Mouse (Mus musculus): ENCODE data around the gene Rnf113a1. TPM values are rescaled to one million over a fixed set of nuclear protein-coding genes. Genes with fewer than 3 reads are reported as not detected.
"Not testable (repeated sequence)": the region's sequence is repeated elsewhere in the genome, so short reads cannot be mapped to it uniquely, and the experiment has no call there.

Gene Rnf113a1
- polyA plus RNA-seq (2015; fragmentation: Nextera tagmentation; extraction: Ambion mirVana) = 8.9 TPM in 2 replicates

DNA sequence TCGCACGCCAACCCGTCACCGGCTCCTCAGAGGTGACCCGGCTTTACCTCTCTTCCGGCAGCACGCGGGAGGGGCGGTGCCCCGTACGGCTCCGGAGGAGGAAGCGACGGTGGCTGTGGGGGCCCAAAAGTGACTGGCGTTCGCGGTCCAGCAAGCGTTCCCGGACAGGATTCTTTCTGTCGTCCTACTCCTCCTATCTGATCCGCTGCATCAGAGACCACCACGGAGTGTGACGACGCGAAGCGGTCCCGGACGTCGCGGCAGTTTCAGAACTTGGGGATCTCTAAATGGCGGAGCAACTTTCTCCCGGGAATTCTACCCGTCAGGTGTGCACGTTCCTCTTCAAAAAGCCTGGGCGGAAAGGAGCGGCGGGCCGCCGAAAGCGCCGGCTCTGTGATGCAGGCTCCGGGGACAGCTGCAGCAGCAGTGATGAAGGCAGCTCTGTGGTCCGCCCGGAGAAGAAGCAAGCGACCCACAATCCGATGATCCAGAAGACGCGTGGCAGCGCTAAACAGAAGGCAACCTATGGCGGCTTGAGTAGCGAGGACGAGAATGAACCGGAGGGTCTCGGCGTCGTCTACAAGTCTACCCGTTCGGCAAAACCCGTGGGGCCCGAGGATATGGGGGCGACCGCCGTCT lies at the start of gene Rnf113a1, which contains the start of gene Ndufa1:
Gene Rnf113a1 (plus strand): TSS at position 141 of the 639 bp plus-strand sequence.
Gene Ndufa1 (minus strand): TSS at position 59 of the 639 bp plus-strand sequence.
- 22% methylated on average over 63 of the region's 63 CpGs for WGBS
- Histone ChIP-seq H3K4me3 (replicated peaks) (peak within 1 kb of the TSS; percentile 58), H3K9ac (peak within 1 kb of the TSS; percentile 45), H3K4me2 (peak within 1 kb of the TSS; percentile 64), H3K4me1 (peaks cover 6% of the 10 kb centered on the region; the same call in 1 of the 2 replicates), H3K27me3 (no peaks in the 10 kb centered on the region), H3K9me3 (replicated peaks) (no peaks in the 10 kb centered on the region), H3K36me3 (peaks cover 9% of the 10 kb centered on the region; the same call in 1 of the 2 replicates), H3K27ac (peak within 1 kb of the TSS; percentile 51)
- peak; percentile 93 for ATAC-seq (replicated peaks; ENCODE audit: low FRiP score)

DNA sequence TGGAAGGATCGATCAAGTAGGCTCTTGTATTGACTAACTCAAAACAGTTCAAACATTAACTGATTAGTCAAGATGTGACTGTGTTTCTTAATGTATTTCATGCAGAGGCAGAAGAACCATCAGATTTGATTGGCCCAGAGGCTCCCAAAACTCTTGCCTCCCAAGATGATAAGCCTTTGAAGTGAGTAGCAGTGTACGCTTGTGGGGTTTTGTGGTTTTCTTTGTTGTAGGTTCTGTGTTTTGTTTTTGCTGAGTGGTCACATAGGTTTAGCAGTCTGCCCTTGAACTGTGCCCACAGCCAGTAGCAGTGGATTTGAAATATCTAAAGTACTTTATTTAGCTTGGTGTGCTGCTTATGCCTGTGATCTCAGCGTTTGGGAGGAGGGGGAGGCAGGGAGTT lies 49.3 kb upstream of the Rnf113a1 start:
- Histone ChIP-seq H3K36me3 (peaks cover 37% of the 10 kb centered on the region), H3K9me3 (replicated peaks) (no peaks in the 10 kb centered on the region), H3K9ac (no peak overlapping the region), H3K4me1 (no peaks in the 10 kb centered on the region), H3K4me3 (replicated peaks) (no peak overlapping the region), H3K27me3 (no peaks in the 10 kb centered on the region), H3K4me2 (no peak overlapping the region), H3K27ac (no peak overlapping the region)
- 82% methylated on average over 3 of the region's 3 CpGs for WGBS
- ATAC-seq (replicated peaks; ENCODE audit: low FRiP score) = no peak

DNA sequence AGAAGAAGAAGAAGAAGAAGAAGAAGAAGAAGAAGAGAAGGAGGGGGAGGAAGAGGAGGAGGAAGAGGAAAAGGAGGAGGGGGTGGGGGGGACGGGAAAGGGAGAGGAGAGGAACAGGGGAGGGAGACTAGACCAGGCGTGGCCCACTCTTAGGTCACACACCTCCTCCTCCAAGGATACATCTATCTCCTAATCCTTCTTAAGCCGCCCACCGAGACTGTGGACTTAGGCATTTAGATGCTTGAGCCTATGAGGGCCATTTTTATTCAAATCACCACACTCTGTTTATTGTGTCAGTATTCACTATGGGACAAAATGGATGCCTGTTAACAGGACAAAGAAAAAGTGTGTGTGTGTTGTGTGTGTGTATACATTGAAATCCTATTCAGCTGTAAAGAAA lies 46.5 kb upstream of the Rnf113a1 start:
- WGBS = 75% methylated on average over 2 of the region's 4 CpGs
- not testable (repeated sequence) for H3K9me3 ChIP-seq (replicated peaks); H3K4me3 ChIP-seq (replicated peaks); H3K9ac ChIP-seq; H3K27me3 ChIP-seq; ATAC-seq (replicated peaks; ENCODE audit: low FRiP score); H3K27ac ChIP-seq; H3K4me1 ChIP-seq; H3K4me2 ChIP-seq
- peaks cover 26% of the 10 kb centered on the region; the same call in 1 of the 2 replicates for H3K36me3 ChIP-seq

DNA sequence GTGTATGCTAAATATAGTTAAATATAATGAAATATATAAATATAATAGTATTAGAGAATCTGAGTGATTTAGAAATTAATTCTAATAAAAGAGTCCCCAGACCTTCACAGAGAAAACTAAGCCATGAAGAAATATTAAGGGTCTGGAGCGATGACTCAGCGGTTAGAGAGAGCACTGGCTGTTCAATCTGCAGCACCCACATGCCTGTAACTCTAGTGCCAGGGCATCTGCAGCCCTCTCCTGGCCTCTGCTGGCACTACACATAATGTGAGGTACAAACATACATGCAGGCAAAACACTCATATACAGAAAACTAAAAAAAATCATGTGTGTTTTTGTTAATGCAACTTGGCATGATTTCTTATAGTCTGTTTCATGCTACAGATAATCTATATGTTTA lies 46.1 kb upstream of the Rnf113a1 start:
- H3K27me3 ChIP-seq = no peaks in the 10 kb centered on the region
- no peaks in the 10 kb centered on the region for H3K9me3 ChIP-seq (replicated peaks)
- no peaks in the 10 kb centered on the region for H3K4me1 ChIP-seq
- no peak overlapping the region for H3K9ac ChIP-seq
- H3K36me3 ChIP-seq = peaks cover 26% of the 10 kb centered on the region; the same call in 1 of the 2 replicates
- H3K27ac ChIP-seq = no peak overlapping the region
- WGBS = 93% methylated on average over 2 of the region's 2 CpGs
- H3K4me2 ChIP-seq = no peak overlapping the region
- no peak for ATAC-seq (replicated peaks; ENCODE audit: low FRiP score)
- H3K4me3 ChIP-seq (replicated peaks) = no peak overlapping the region

DNA sequence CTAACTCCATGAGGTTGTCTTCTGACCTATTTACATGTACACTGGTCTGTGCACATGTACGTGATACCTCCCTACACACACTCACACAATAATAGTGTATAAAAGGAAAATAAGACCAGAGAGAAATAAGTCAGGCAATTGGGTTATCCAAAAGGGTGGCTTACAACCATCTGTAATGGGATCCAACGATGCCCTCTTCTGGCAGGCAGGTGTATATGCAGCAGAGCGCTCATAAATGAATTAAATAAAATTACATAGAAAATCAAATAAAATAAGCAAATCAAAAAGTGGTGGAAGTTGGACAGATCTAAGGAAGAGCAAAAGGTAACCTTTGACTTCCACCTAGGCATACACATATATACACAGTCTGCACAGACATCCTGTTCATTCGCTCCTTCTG lies 33.2 kb upstream of the Rnf113a1 start:
- H3K36me3 ChIP-seq = peaks cover 11% of the 10 kb centered on the region
- H3K4me3 ChIP-seq (replicated peaks) = no peak overlapping the region
- no peak overlapping the region for H3K9ac ChIP-seq
- 66% methylated on average over 4 of the region's 4 CpGs for WGBS
- no peak overlapping the region for H3K4me2 ChIP-seq
- no peak overlapping the region for H3K27ac ChIP-seq
- H3K9me3 ChIP-seq (replicated peaks) = no peaks in the 10 kb centered on the region
- no peak for ATAC-seq (replicated peaks; ENCODE audit: low FRiP score)
- no peaks in the 10 kb centered on the region for H3K27me3 ChIP-seq
- no peaks in the 10 kb centered on the region for H3K4me1 ChIP-seq

DNA sequence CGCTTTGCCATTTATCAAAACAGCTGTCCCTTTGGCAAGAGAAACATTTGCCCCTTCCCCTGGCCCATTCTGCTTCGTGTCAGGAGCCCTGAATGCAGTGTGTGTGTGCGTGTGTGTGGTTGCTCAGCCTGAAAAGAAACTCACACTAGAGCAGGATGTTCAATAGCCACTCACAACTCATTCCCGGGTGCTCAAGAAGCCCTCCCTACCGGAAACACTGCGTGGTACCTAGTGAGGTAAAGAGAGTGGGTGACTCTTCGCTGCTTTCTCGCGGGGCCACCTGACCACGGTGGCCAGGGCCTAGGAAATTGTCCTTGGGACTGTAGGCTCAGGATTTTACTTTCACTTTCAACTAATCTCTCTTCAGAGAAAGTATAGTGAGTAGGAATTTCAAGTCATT lies 29.9 kb upstream of the Rnf113a1 start:
- no peaks in the 10 kb centered on the region for H3K27me3 ChIP-seq
- no peak for ATAC-seq (replicated peaks; ENCODE audit: low FRiP score)
- H3K27ac ChIP-seq = no peak overlapping the region
- WGBS = 73% methylated on average over 10 of the region's 10 CpGs
- no peaks in the 10 kb centered on the region for H3K36me3 ChIP-seq
- no peaks in the 10 kb centered on the region for H3K9me3 ChIP-seq (replicated peaks)
- H3K9ac ChIP-seq = no peak overlapping the region
- no peak overlapping the region for H3K4me3 ChIP-seq (replicated peaks)
- no peaks in the 10 kb centered on the region for H3K4me1 ChIP-seq
- no peak overlapping the region for H3K4me2 ChIP-seq

DNA sequence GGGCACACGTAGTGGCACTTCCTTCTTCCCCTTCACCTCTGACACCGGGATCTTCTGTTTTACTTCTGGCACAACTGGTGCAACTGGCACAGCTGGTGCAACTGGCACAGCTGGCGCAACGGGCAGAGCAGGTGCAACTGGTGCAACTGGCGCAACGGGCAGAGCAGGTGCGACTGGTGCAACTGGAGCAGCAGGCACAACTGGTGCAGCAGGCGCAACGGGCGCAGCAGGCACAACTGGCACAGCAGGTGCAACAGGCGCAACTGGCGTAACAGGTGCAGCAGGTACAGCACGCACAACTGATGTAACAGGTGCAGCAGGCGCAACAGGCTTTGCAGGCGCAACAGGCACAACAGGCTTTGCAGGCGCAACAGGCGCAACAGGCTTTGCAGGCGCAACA lies 27.9 kb upstream of the Rnf113a1 start:
- H3K4me3 ChIP-seq (replicated peaks) = no peak overlapping the region
- H3K4me2 ChIP-seq = no peak overlapping the region
- no peaks in the 10 kb centered on the region for H3K36me3 ChIP-seq
- ATAC-seq (replicated peaks; ENCODE audit: low FRiP score) = no peak
- H3K4me1 ChIP-seq = no peaks in the 10 kb centered on the region
- WGBS = 80% methylated on average over 18 of the region's 18 CpGs
- no peaks in the 10 kb centered on the region for H3K27me3 ChIP-seq
- H3K9me3 ChIP-seq (replicated peaks) = no peaks in the 10 kb centered on the region
- H3K9ac ChIP-seq = no peak overlapping the region
- no peak overlapping the region for H3K27ac ChIP-seq

DNA sequence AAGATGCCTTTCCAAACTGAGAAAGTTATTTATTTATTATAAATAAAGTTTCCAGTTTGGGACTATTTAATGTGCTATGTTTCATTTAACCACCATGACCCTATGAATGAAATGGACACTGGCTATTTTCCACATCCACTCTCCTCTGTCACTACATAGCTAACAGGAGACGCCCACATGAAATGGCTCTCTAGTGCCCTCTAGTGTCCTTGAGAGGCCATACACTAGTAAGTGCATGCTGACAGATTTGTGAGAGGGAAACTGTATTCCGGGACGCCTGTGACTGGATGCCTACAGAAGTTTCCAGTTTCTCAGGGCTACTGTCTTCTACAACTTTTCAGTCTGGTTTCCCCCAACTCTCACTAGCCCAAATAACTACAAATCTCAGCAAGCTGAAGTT lies 24.0 kb upstream of the Rnf113a1 start:
- WGBS = 21% methylated on average over 3 of the region's 3 CpGs
- Histone ChIP-seq H3K4me1 (no peaks in the 10 kb centered on the region), H3K4me3 (replicated peaks) (no peak overlapping the region), H3K4me2 (no peak overlapping the region), H3K27me3 (no peaks in the 10 kb centered on the region), H3K9ac (no peak overlapping the region), H3K36me3 (no peaks in the 10 kb centered on the region), H3K9me3 (replicated peaks) (no peaks in the 10 kb centered on the region), H3K27ac (no peak overlapping the region)
- no peak for ATAC-seq (replicated peaks; ENCODE audit: low FRiP score)

DNA sequence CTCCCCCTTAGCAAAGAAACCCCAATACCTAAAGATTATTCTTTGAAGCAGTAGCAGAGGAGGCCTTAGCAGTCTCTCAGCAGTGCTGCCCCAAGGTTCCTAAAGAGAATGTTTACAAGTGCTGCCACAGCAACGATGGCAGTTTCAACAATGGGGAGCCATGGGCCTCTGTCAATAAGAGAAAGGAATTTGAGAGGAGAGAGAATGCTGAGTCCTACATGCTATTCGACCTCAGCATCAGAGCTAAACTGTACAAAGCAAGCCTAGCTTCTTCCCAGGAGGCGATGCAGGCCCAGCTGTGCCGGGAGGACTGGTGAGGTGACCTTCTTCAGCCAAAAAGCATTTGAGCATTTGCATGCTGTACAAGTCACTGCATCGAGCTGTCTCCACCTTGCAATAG lies 22.3 kb upstream of the Rnf113a1 start, which contains the start of gene Akap14:
Gene Akap14 (minus strand): TSS at position 101 of the 400 bp plus-strand sequence.
- Histone ChIP-seq H3K4me1 (no peaks in the 10 kb centered on the region), H3K27me3 (no peaks in the 10 kb centered on the region), H3K9ac (no peak within 1 kb of the TSS), H3K4me3 (replicated peaks) (no peak within 1 kb of the TSS), H3K9me3 (replicated peaks) (no peaks in the 10 kb centered on the region), H3K36me3 (no peaks in the 10 kb centered on the region), H3K27ac (no peak within 1 kb of the TSS), H3K4me2 (no peak within 1 kb of the TSS)
- WGBS = 60% methylated on average over 5 of the region's 5 CpGs
- ATAC-seq (replicated peaks; ENCODE audit: low FRiP score) = no peak

DNA sequence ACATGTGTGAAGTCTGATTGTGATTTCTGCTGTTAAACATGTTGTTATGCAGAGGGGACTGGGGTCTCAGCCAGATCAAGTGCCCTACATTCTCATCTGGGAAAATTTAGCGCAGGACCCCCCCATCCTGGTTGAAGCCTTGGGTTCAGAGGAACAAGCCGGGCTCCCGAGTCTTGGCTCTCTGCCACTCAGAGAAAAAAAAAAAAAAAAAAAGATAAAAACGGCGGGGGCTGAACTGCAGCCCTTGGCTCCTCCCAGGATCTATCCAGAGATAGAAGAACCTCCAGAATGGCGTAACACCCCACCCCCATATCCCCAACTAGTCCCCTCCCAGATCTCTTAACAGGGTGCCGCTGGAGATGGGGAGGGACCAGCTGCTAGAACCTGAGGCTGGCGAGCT lies 6.6 kb upstream of the Rnf113a1 start:
- H3K36me3 ChIP-seq; H3K27ac ChIP-seq; H3K27me3 ChIP-seq; H3K4me2 ChIP-seq; H3K9ac ChIP-seq; H3K4me3 ChIP-seq (replicated peaks); ATAC-seq (replicated peaks; ENCODE audit: low FRiP score); H3K4me1 ChIP-seq; H3K9me3 ChIP-seq (replicated peaks): not testable (repeated sequence)
- WGBS = 73% methylated on average over 8 of the region's 8 CpGs

DNA sequence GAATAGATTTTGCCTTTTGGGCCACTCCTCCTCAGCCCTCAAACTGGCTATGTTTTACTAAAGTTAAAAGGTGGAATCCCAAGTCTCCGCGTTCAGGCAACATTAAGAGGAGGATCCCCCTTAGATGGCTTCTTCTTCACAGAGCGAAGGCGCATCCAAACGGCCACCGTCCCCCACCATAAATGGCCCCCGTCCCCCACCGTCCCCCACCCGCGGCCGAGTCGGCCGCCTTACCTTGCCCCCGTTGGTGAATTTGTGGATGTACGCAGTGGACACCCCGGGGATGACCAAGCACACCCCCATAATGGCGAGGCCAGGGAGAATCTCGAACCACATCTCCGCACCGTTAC lies 315 bp upstream of the Rnf113a1 start:
- H3K4me3 ChIP-seq (replicated peaks) = peak overlapping the region; percentile 58
- ATAC-seq (replicated peaks; ENCODE audit: low FRiP score) = no peak; the same call in 1 of the 2 replicates
- peak overlapping the region; percentile 36 for H3K9ac ChIP-seq
- H3K4me1 ChIP-seq = peaks cover 6% of the 10 kb centered on the region; the same call in 1 of the 2 replicates
- H3K27ac ChIP-seq = no peak overlapping the region
- H3K27me3 ChIP-seq = no peaks in the 10 kb centered on the region
- peak overlapping the region; percentile 64 for H3K4me2 ChIP-seq
- 25% methylated on average over 20 of the region's 20 CpGs for WGBS
- H3K9me3 ChIP-seq (replicated peaks) = no peaks in the 10 kb centered on the region
- H3K36me3 ChIP-seq = peaks cover 9% of the 10 kb centered on the region; the same call in 1 of the 2 replicates

DNA sequence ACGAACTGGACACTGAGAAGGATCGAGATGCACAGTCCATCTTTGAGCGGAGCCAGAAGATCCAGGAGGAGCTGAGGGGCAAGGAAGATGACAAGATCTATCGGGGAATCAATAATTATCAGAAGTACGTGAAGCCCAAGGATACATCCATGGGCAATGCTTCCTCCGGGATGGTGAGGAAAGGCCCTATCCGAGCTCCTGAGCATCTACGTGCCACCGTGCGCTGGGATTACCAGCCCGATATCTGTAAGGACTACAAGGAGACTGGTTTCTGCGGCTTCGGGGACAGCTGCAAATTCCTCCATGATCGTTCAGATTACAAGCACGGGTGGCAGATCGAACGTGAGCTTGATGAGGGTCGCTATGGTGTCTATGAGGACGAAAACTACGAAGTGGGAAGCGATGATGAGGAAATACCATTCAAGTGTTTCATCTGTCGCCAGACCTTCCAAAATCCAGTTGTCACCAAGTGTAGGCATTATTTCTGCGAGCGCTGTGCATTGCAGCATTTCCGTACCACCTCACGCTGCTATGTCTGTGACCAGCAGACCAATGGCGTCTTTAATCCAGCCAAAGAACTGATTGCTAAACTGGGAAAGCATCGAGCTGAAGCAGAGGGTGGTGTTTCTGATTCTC lies 817 bp downstream of the Rnf113a1 start:
- Histone ChIP-seq H3K9ac (peak overlapping the region; percentile 45), H3K27ac (no peak overlapping the region), H3K4me2 (peak overlapping the region; percentile 64), H3K4me1 (peaks cover 6% of the 10 kb centered on the region; the same call in 1 of the 2 replicates), H3K36me3 (peaks cover 9% of the 10 kb centered on the region; the same call in 1 of the 2 replicates), H3K9me3 (replicated peaks) (no peaks in the 10 kb centered on the region), H3K27me3 (no peaks in the 10 kb centered on the region), H3K4me3 (replicated peaks) (peak overlapping the region; percentile 58)
- 23% methylated on average over 28 of the region's 28 CpGs for WGBS
- peak; percentile 14 for ATAC-seq (replicated peaks; ENCODE audit: low FRiP score)
